Mouse (Mus musculus) gastrocnemius, postnatal 14 days (tissue): ENCODE measurements around the gene Nisch. TPM values are rescaled to one million over a fixed set of nuclear protein-coding genes. Genes with fewer than 3 reads are reported as not detected.

Source experiments
- DNase-seq: peaks from one replicate; pipeline ENCODE4 v3.0.0; 2021; ENCODE audit warnings: mixed read lengths
- intact Hi-C: fragments of 180-260 bp; cut with DNase I; formaldehyde crosslinking; loops from one replicate; pipeline ENCODE4 v1.15.1; 2025; ENCODE audit warnings: low total_unique reads
- long read RNA-seq, 2 experiments: library from polyadenylated mRNA; stranded (forward); transcript quantifications; one replicate each; pipeline ENCODE4 v2.0.0; 2021
- total RNA-seq, 2 experiments: library from RNA; stranded (reverse); gene quantifications; 2 replicates each; pipeline ENCODE4 v1.2.3; 2021

Gene Nisch
- 100 to 1,000 TPM in 1 of 2 experiments, 10 to 100 TPM in 1; 93.2 to 102 TPM for total RNA-seq
- long read RNA-seq, experiment 1, full-length matches to known transcripts, result 47 of 123 reads
- long read RNA-seq, experiment 1, partial matches to known transcripts, result 28 of 123 reads
- long read RNA-seq, experiment 1, other reads (novel, unspliced or antisense), result 48 of 123 reads
- long read RNA-seq, experiment 2, full-length matches to known transcripts, result 62 of 135 reads
- long read RNA-seq, experiment 2, partial matches to known transcripts, result 28 of 135 reads
- long read RNA-seq, experiment 2, other reads (novel, unspliced or antisense), result 45 of 135 reads

DNA sequence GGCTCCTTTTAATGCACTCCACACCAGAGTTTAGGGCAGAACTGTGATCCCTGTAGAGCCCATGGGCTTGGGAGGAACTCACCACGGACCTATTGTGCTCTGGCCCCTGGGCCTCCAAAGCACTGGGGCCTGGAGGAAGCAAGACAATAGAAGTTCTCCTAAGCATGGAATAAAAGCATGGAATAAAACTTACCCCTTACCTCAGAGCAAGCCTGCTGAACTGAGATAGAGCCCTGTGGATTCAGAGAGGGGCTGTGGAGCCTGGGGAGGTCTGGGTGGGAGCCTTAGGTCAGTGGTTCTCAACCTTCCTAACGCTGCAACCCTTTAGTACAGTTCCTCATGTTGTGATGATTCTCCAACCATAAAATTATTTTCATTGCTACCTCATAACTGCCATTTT lies at the start of gene Nisch:
Gene Nisch, minus strand, starts transcription at position 101 of the 400 bp plus-strand sequence.
- DNase-seq, result no peak
- intact Hi-C loops, result no loop called here

DNA sequence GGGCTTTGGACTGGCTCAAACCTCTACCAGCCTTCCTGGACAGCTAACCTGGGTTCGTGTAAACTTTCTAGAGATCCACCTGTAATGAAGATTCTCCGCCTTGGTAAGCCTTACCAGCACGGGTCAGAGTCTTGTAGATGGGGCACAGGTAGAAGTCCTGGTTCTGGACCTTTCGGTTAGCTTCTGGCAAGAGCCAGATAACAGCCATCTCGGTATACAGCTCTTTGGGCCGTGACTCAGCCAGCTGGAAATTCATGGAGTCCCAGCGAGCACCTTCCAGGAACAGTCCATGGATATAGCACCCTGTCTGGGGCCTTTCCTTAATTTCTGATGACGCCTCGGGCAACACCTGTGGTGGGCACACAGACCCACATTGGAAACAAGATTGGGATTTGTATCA lies 44.2 kb upstream of the Nisch start:
- DNase-seq, result no peak
- intact Hi-C loops, result no loop called here

DNA sequence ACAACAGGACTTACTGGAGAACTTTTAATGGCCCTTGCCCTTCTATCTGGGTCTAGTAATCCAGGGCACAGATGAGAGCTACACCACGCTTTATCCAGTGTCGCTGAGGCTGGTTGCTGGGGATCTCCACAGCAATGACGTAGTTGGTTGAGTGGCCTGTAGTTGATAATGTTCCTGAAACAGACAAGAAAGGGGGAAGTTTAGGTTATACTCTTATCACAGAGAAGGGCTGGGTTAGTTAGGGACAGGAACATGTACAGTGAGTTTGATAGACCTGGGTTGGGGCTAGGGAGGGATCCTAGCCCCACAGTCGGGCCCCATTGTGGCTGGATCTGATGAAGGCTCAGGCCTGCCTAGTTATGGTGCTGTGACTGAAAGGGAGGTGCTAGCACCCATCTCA lies 43.6 kb upstream of the Nisch start:
- intact Hi-C loops, result no loop called here
- DNase-seq, result no peak

DNA sequence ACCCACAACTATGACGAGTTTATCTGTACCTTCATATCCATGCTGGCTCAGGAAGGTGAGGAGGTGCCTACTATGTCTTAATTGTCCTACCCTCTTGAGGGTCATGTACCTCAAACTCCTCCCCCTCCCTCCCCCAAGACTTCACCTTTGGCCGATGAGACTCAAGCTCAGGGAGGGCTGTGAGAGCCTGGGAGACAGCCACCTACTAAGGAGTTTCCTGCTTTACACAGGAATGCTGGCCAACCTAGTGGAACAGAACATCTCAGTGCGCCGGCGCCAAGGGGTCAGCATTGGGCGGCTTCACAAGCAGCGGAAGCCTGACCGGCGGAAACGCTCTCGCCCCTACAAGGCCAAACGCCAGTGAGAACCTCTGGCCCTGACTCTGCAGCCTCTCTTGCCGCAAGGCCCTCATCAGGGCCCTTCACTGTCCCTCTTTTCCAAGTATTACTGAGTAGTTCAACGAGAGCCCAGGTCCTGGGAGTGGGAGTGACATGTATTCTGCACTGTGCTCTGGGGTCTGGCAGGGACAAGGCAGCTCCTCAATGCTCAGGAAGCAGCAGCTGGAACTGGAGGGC lies 41.8 kb upstream of the Nisch start:
- no peak for DNase-seq
- intact Hi-C loops, result loop anchor here (10.0 kb wide), 1 partner anchor 116 kb away; no protein-coding TSS in a partner anchor

DNA sequence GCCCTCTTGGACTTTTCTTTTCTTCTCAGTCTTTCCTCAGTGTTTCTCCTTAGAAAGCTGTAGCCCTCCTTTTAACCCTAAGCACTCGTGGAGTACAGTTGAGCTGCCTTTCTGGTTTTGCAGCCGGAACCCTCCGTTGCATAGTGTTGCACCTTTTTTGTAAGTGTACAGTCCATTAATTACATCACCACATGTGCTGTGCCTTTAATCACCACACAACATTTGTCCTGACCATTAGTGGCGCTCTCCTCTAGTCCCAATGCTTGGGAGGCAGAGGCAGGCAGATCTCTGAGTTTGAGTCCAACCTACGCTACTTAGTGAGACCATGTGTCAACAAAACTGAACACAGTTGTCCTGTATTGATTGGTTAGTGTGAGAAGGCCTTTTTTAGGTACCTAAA lies 35.3 kb upstream of the Nisch start:
- intact Hi-C loops, result loop anchor here (10.0 kb wide), 1 partner anchor 123 kb away; no protein-coding TSS in a partner anchor

DNA sequence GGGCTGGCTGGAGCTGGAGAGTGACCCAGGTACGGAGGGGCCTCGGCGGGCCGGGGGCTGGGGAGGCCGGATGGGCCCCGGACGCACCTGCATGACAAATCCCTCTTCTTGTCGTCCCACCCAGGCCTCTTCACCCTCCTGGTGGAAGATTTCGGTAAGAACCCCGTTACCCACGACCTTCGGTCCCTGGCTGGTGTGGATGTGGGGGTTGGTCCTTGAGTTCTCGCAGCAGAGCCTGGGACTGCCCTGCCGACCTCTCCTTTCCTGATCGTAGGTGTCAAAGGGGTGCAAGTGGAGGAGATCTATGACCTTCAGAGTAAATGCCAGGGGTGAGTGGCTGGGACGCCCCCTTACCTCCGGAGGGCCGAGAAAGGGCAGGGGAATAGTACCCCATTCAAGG lies 34.9 kb upstream of the Nisch start:
- intact Hi-C loops, result loop anchor here (10.0 kb wide), 1 partner anchor 123 kb away; no protein-coding TSS in a partner anchor
- DNase-seq, result no peak

More for the DNA sequence above, 35.3 kb upstream of the Nisch start:
- no peak for DNase-seq

DNA sequence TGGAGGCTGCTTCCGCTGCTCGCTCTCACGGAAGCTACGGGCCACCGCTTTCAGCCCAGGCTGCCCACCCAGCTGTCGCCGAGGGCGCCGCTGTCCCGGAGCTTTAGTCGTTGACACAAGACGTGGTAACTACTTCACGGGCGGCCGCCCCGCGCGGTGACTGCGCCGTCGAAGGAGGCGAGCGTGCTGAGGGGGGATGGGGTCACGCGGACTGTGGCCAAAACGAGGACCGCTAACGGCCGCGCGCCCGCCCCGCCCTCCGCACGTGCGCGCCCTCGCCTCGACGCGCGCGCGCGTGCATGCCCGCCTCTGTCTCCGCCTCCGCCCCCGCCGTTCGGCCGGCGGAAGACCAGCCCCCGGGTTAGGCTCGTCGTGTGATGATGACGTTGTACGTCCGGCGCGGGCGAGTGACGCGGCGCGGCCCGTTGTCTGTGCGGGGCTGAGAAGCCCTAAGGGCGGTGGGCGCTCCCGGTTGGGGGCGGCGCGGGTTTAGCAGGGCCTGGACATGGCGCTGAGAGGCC lies 34.4 kb upstream of the Nisch start, which contains the start of the genes Phf7 and Bap1:
Gene Phf7, minus strand, starts transcription at position 234 of the 521 bp plus-strand sequence.
Gene Bap1, plus strand, starts transcription at position 367 of the 521 bp plus-strand sequence.
- peak; percentile 95 for DNase-seq
- intact Hi-C loops, result loop anchor here (10.0 kb wide), 1 partner anchor 124 kb away; no protein-coding TSS in a partner anchor

DNA sequence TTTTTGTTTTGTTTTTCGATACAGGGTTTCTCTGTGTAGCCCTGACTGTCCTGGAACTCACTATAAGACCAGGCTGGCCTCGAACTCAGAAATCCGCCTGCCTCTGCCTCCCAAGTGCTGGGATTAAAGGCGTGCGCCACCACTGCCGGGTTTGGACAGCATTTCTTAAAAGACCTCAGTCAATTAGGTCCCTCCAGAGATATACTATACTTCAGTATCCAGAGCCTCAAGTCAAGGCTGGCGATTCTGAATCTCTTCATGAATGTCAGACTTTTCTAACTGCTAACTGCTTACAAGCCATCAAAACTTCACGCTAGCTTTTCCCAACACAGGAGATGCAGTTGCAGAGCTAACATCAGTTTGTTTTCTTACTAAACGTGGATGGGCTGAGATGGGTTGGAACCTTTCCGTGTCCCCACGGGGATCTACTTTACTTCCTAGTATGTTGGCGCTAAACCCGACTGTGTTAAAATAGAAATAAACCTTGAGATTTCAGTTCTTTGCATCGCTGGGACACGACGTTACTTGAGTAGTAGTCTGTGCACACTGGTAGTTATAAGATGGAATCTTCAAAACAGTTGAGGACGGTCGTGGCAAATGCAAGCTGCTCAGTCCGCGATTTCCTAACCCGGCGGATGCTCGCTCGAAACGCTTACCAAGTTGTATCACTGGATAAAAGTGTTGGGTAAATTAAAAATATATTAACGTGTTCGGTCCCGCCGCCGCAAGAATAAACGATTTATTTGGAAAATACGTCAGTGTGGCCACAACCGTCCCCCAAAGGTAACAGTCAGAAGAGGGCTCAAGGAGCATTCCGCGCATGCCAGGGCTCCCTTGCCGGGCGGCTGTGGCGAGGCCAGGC lies 33.7 kb upstream of the Nisch start:
- intact Hi-C loops, result loop anchor here (10.0 kb wide), 1 partner anchor 124 kb away; no protein-coding TSS in a partner anchor
- DNase-seq, result no peak

DNA sequence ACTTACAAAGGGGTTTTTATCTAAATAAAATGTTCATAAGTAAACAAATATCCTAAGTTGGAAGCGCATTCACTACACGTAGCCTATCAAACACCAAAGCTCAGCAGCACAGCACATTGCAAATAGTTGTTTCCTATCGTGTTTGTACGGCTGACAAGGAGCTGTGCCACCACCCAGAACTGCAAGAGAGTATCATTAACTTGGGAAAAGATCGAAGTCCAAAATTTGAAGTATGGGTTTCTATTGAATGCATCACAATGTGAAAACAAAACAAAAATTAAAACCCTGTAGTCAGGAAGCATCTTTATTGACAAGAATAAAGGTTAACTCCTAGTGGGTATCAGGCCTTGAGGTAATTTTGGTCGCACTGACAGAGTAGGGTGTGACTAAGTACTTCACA lies 31.6 kb upstream of the Nisch start:
- intact Hi-C loops, result loop anchor here (5.0 kb wide), 1 partner anchor 36 kb away; no protein-coding TSS in a partner anchor
- DNase-seq, result no peak

DNA sequence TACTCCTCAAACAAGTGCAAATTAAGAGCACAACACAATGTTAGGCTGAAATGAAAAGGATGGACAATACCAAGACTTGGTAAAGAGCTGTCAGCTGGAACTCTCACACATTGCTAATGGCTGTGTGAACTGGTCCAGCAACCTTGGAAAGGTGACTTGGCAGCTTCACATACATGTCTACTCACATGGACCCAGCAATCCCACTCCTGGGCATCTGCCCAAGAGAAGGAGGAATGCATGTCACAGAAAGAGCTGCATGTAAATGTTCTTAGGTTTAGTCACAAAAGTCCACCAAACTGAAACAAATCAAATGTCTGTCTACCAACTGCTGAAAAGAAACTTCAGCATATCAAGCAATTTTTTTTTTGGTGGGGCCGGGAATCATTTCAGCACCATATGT lies 29.2 kb upstream of the Nisch start:
- DNase-seq, result no peak
- intact Hi-C loops, result loop anchor here (5.0 kb wide), 1 partner anchor 34 kb away; no protein-coding TSS in a partner anchor

DNA sequence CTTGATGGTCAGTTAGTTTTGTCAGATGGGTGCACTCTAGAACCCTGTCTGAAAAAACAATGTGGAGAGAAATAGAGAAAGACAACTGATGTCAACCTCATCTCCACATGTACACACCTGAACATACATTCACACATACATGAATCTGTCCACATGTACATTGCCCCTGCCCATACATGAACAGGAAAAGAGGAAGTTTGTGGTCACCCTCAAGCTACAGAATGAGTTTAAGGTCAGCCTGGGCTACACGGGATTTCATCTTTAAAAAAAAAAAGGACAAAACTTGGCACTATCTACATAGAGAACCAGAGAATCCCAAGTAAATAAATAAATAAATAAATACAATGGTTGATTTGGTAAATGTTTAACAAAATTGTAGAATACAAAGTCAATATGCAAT lies 28.0 kb upstream of the Nisch start:
- intact Hi-C loops, result loop anchor here (5.0 kb wide), 1 partner anchor 32 kb away; no protein-coding TSS in a partner anchor
- DNase-seq, result no peak

DNA sequence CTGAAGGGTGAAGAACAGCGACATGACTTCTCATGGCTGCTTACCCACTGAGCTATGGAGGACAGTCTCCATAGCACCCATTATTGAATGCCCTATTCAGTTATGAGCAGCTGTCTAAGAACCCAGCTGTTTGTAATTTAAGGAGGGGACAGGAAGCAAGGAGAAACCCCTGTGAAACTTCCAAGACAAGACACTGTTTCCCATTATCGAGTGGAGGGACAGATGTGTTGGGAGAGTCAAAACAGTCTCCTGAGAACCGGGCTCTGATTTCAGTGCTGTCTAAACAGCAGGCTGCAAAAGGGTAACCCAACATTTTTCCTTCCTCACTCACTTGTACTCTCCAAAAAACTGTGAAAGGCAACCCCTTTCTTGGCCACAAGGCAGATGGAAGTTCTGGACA lies 23.8 kb upstream of the Nisch start:
- DNase-seq, result no peak
- intact Hi-C loops, result no loop called here

DNA sequence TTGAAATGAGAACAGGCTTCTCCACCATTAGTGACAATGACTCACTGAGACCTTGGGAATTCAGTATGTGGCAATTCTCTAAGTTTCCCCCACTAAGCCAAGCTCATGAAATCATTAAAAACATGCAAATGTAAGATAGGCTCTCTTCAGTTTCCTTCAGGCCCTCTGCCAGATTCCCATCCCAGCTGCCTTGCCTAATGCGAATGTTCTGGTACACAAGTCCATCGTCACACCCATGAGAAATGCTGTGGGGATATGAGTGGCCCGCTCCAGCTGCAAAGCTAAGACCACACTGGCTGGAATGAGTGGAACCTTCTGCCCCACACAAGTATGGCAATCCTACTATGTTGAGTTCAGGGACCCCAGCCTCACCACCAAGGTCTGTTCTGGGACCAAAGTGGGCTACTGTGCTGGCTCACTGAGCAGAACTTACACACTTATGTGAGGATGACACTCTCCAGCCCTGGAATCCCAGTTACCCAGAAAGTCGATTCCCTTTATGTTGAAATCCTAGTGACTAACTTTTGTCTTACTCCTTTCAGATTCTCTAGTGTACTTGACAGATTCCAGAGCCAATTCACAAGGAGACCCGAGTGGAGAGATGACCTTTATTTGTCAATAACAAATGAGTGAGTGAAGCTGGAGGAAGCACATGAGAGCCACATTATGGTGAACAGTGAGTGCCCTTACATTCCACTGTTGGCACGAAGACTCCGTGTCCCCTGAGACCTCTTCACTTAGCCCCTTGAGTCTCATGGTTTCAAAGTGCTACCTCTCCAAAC lies 20.5 kb upstream of the Nisch start:
- DNase-seq, result peak; percentile 78
- intact Hi-C loops, result no loop called here

DNA sequence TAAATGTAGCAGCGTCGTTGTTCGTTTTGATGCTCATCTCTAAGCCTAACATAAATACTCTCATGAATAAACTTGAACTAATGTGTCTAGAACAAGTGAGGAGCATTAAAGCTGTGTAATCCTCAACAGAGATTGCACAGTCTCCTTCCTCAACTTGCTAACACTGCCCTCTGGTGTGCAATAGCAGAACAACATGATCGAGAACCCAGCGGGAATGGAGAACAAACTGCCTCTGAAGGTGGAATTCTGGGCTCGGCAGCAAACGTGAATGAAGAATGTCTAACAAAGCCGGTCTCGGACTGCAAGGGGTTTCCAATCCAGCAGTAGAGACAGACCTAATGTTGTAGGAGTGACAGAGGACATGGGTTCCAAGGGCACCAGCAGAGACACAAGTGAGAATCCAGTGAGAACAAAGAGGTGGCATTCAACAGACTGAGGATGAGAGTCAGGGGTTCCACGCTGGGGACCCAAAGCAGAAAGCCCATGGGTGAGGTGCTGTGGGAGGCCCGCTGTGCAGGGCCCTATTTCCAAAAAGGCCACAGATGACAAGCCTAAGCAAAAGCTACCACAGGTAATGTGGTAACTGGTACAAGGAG lies 17.3 kb upstream of the Nisch start:
- intact Hi-C loops, result no loop called here
- DNase-seq, result peak; percentile 77

DNA sequence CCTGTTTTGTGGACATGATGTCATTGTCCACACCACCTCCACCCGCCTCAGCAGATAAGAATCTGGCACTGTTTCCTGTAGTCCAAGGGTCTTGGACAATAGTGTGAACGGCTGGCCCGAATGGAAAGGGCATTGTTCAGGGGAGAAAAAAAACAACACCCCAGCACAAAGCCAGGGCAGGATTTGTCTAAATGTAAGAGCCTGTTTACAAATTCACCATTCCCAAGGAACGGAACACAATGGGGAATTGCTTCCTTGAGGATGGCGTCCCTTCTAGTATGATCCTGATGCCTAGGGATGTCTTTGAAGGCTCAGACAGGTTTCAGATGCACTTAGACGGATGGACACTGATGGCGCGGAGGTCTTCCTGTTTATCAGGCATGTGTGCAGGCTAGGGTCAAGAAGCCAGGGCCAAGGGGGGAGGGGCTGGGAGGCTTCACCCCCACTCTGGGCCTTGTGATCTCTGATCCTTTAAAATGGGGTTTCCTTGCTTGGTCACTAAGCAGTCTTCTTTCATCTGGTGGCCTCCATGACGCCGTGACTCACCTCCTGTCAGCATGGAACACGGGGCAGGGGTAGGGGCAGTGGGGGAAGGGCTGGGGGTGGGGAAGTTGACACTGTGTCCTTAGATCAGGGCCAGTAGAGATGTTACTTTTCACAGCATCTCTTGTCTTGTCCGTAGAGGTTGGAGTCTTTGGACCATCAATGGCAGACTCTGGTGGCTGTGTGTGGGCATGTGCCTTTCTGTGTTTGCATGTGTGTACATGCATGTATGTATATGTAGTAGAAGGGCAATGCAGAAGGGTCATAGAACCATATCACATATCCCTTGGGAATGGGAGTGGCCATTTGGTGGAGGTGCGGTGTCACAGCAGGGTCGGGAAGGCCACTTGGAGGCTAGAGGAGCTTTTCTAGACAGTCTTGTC lies 16.6 kb upstream of the Nisch start:
- intact Hi-C loops, result no loop called here
- DNase-seq, result no peak

DNA sequence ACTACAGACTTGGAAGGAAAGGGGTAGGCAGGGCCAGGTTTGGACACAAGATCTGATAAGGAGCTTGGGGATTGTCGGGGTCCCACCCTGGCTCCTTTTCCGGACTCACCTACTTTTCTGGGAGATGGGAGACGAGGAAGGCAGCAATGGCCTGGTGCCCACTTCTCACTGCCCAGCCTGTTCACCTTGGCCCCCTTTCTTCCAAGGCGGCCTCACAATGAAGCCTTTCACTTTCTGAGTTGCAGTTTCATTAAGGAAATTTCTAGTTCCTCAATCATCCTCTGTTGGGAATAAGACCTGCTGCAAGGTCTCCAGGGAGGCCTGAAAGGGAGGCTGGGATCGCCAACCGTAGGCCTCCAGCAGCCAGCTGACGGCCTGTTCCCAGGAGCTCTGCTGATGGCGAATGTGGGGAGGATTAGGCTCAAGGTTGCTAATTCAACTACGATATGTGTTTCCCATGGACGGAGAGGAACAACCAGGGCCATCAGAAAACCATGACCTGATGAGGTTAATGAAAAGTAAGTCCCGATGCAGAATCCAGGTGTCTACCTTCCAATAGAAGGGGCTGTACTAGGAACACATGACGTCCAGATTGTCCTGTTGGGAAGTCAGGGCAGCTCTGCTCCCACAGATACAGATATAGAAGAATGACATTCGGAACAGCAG lies 15.8 kb upstream of the Nisch start:
- intact Hi-C loops, result no loop called here
- no peak for DNase-seq

DNA sequence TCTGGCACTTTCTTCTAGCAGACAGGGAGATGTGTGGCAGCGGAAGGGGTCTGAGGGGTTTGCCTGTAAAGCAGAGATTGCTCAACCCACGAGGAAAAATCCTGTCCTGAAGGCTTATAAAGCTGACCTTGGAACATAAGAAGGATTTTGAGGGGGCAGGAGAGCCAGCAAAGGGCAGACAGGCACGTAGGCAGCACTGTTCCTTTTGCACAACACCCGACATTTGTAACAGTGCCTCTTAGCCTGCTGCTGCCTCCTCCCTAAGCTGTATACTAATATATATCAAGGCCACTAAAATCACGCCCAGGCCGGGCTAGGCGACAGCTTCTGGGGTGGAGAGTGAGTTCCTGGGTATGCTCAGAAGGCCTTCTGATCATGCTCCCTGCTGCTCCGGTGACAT lies 13.7 kb upstream of the Nisch start:
- intact Hi-C loops, result no loop called here
- DNase-seq, result no peak
